Mouse (Mus musculus): ENCODE data around the gene Yif1a. TPM values are rescaled to one million over a fixed set of nuclear protein-coding genes. Genes with fewer than 3 reads are reported as not detected.

Gene Yif1a
- polyA plus RNA-seq, 1 experiment from 2014 or later, result 101 TPM

DNA sequence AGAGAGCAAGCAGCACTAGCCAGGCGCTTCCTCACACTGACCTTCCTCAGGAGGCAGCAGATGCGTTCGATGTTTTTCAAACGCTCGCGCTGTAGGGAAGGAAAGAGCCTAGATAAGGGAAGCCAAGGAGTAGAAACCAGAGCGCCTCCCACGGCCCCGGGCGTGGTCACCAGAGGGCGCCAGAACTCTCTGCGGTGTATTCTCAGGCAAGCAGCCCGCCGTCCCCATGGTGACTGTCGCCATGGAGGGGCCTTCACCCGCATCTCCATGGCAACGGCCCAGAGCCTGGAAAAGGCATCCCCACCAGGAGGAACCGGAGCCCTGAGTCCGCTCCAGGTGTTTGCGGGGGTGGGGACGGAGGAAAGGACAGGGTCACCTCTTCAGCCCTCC lies 5.9 kb downstream of the Yif1a start:
- H3K9me3 ChIP-seq (replicated peaks), result no peaks in the 10 kb centered on the region
- H3K4me2 ChIP-seq, result peak overlapping the region; percentile 4; the same call in 1 of the 2 replicates
- H3K27me3 ChIP-seq, result 0 out of 2 replicates have a peak, but pooled peaks cover 2% of the 10 kb centered on the region
- under 1% methylated on average over 21 of the region's 21 CpGs for WGBS
- H3K9ac ChIP-seq, result no peak overlapping the region
- H3K27ac ChIP-seq, result no peak overlapping the region
- H3K4me3 ChIP-seq (replicated peaks), result no peak overlapping the region
- H3K4me1 ChIP-seq, result peaks cover 58% of the 10 kb centered on the region
- peaks cover 37% of the 10 kb centered on the region for H3K36me3 ChIP-seq
- peak; percentile 44 for ATAC-seq (replicated peaks; ENCODE audit: low FRiP score)

DNA sequence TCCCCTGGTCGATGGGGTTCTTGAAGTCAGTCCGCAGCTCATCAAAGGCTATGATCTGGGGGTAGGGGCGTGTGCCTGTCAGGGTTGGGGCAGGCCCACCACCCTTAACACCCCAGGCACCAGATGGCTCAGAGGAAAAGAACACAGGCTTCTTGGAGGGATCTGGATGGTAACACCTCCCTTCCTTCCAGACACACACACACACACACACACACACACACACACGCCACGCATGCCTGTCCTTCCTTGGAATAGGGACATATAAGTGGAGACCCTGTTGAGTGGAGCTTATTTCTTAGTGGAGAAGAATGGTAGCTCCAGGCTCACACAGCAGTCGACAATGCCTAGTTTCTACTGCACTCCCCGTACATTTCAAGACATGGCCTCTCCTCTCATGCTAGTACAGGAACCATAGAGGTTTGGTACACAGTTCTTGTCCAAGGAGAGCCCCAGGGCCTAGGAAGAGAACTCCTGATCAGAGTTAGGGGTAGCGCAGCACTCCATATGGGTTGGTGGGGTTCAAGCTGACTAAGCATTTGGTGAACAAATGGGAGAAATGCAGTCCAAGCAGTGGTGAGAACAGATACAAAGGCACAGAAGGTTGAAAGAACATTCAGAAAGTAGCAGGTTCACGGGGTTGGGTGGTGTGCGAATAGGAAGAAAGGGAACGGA lies 6.5 kb downstream of the Yif1a start:
- Histone ChIP-seq H3K27me3 (0 out of 2 replicates have a peak, but pooled peaks cover 2% of the 10 kb centered on the region), H3K4me1 (peaks cover 59% of the 10 kb centered on the region), H3K9ac (no peak overlapping the region), H3K4me2 (peak overlapping the region; percentile 4; the same call in 1 of the 2 replicates), H3K9me3 (replicated peaks) (no peaks in the 10 kb centered on the region), H3K4me3 (replicated peaks) (no peak overlapping the region; the same call in 1 of the 2 replicates), H3K36me3 (peaks cover 40% of the 10 kb centered on the region), H3K27ac (no peak overlapping the region)
- no peak for ATAC-seq (replicated peaks; ENCODE audit: low FRiP score)
- WGBS, result 39% methylated on average over 11 of the region's 11 CpGs

DNA sequence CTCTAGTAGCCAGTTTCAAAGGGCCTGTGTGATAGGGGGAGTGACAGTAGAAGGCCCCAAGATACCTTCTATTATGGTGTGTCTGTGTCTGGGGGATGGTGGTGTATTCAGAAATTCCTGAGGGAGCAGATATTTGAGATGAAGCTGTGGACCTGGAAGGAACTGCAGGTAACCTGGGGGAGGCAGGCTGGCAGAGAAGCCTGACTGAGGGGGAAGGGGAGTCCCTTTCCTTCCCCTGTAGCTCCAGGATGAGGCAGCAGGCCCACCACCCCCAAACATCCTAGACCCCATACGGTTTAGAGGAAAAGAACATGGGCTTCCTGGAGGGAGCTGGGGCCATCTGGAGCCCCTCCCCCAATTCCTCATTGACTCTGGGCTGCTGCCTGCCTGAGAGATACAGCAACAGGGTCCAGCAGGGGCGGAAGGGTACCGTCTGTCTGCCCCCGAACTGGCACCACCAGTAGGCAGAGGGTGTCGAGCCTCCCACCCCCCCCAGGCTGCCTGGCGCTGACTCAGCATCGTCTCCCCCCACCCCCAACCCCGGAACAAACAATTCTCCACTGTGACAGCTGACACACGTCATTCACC lies 7.6 kb downstream of the Yif1a start:
- ATAC-seq (replicated peaks; ENCODE audit: low FRiP score), result no peak
- no peak overlapping the region for H3K4me3 ChIP-seq (replicated peaks)
- 18% methylated on average over 9 of the region's 9 CpGs for WGBS

DNA sequence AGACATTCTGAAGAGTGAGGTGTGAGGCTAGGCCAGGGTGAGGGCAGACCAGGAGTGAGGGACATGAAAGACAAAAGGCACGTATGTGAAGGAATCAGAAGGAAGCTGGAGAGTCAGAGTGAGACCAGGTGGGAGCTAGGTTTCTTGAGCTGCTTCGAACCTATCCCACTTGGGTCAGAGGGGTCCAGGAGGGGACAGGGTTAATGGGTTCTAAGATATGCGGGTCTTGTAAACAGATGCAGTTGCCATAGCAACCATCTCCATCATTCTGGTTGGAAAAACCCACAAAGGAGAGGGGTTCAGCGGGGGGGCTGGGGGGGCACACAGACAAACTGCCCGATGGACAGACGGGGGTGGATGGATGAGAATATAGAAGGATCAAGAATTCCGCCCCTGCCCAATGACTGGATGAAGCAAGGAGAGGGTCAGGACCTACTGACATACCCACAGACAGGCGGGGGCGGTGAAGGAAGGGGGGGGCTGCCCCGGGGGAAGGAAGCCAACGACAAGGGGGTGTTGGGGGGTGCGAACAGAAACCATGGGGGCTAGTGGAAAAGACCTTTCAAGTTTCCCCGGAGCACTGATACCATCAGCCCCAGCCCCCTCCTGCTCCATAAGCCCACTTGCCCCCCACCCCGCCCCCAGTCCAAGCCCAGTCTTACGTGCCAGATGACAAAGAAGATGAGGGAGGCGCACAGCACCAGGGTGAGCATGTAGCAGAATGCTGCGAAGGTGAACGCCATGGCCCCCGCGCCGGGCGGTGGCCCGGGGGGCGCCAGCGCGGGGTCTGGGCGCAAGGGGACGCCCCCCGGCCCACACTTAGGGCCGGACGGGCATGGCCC lies 9.4 kb downstream of the Yif1a start:
- Histone ChIP-seq H3K27me3 (0 out of 2 replicates have a peak, but pooled peaks cover 2% of the 10 kb centered on the region), H3K4me2 (peak overlapping the region; percentile 100), H3K4me1 (peaks cover 59% of the 10 kb centered on the region), H3K36me3 (peaks cover 41% of the 10 kb centered on the region), H3K9ac (peak overlapping the region; percentile 79), H3K9me3 (replicated peaks) (no peaks in the 10 kb centered on the region), H3K27ac (peak overlapping the region; percentile 45), H3K4me3 (replicated peaks) (peak overlapping the region; percentile 63)
- ATAC-seq (replicated peaks; ENCODE audit: low FRiP score), result peak; percentile 3
- 4% methylated on average over 31 of the region's 31 CpGs for WGBS

More for the DNA sequence above, 7.6 kb downstream of the Yif1a start:
- no peak overlapping the region for H3K27ac ChIP-seq
- H3K4me2 ChIP-seq, result peak overlapping the region; percentile 100; the same call in 1 of the 2 replicates
- 0 out of 2 replicates have a peak, but pooled peaks cover 2% of the 10 kb centered on the region for H3K27me3 ChIP-seq
- H3K36me3 ChIP-seq, result peaks cover 41% of the 10 kb centered on the region
- peaks cover 59% of the 10 kb centered on the region for H3K4me1 ChIP-seq
- no peak overlapping the region for H3K9ac ChIP-seq
- no peaks in the 10 kb centered on the region for H3K9me3 ChIP-seq (replicated peaks)

DNA sequence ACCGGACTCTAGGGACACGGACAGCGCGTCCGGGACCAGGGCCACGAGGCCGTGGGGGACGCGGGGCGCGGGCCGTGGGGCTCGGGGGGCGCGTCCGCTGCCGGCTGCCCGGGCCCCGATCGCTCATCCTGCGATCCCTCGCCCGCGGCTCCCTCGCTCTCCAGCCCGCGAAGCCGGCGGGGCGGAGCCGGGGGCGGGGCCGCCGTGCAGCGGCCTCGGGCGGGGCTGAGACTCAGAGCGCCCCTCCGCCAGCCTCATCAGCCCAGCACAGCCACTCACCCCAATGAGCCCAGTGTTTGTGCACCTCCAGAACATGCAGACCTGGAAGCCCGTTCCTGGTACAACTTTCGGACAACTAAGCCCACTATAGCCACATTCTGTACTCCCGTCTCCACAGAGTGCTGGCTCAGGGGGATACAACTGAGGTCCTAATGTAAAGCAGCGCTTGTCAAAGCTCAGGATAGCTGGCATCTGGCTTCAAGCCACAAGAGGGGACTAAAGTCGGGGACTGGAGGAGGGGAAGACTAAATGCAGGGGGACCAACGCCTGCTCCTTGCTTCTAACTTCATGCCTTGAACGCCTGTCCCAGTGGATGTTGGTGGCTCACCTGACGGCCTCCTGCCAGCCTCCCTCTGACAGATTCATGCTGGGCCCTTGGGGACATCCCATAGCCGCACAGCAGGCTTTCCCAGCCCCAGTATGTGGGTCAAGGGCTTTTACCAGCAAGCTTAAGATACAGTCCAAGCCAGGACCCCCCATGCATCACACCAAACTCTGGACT lies 10.2 kb downstream of the Yif1a start, which contains the start of gene Cnih2:
TSS of gene Cnih2 (minus strand) at position 159 of the 781 bp plus-strand sequence.
- Histone ChIP-seq H3K4me2 (peak within 1 kb of the TSS; percentile 100), H3K4me1 (peaks cover 59% of the 10 kb centered on the region), H3K9me3 (replicated peaks) (no peaks in the 10 kb centered on the region), H3K36me3 (peaks cover 43% of the 10 kb centered on the region), H3K4me3 (replicated peaks) (peak within 1 kb of the TSS; percentile 63), H3K27me3 (0 out of 2 replicates have a peak, but pooled peaks cover 2% of the 10 kb centered on the region), H3K27ac (peak within 1 kb of the TSS; percentile 45), H3K9ac (peak within 1 kb of the TSS; percentile 79)
- WGBS, result 5% methylated on average over 31 of the region's 48 CpGs
- peak; percentile 55 for ATAC-seq (replicated peaks; ENCODE audit: low FRiP score)

DNA sequence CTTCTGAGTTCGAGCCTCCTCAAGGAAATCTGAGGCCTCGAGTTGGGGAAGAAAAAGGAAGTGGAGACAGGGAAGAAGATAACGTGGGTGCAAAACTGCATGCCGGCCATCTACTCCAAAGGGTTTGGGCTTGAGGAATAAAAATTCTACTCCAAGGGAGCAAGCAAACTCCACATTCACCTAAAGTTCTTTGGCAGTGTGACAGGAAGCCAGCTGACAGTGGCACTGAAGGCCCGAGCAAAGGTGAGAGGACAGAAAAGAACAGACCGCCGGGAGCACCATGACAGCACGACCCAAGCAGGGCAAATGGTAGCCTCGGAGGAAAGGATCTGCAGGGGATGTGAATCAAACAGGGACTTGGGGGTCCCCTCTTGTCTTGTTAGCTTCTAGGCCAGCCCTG lies 17.7 kb downstream of the Yif1a start:
- WGBS, result 6% methylated on average over 9 of the region's 9 CpGs
- Histone ChIP-seq H3K9ac (peak overlapping the region; percentile 88), H3K36me3 (peaks cover 63% of the 10 kb centered on the region)

DNA sequence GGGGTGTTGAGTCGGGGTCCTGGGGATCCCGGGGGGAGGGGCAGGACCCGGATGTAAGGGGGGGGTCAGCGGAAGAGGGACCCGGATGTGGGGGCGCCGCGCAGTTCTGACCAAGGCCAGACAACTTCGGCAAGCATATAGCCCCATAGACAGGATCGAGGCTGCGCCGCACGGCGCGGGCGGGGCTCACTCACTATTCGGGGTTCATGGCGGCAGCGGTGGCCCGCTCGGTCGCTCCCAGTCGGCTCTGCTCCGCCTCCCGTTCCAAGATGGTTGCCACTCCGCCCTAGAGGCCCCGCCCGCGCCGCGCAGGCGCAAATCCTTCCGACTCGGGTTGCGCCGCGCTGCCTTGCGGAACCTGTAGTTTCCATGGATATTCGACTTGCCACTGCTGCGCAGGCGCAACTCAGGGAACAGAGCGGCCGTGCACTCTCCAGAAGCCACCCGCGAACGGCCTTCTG lies 18.4 kb downstream of the Yif1a start, which contains the start of gene Rab1b:
TSS of gene Rab1b (minus strand) at position 342 of the 461 bp plus-strand sequence.
- Histone ChIP-seq H3K4me3 (replicated peaks) (peak within 1 kb of the TSS; percentile 75), H3K27me3 (no peaks in the 10 kb centered on the region), H3K9me3 (replicated peaks) (no peaks in the 10 kb centered on the region), H3K36me3 (peaks cover 63% of the 10 kb centered on the region), H3K27ac (peak within 1 kb of the TSS; percentile 95), H3K4me1 (peaks cover 39% of the 10 kb centered on the region), H3K4me2 (peak within 1 kb of the TSS; percentile 84), H3K9ac (peak within 1 kb of the TSS; percentile 88)
- under 1% methylated on average over 46 of the region's 46 CpGs for WGBS
- peak; percentile 93 for ATAC-seq (replicated peaks; ENCODE audit: low FRiP score)

More for the DNA sequence above, 17.7 kb downstream of the Yif1a start:
- Histone ChIP-seq H3K4me1 (peaks cover 39% of the 10 kb centered on the region), H3K27me3 (no peaks in the 10 kb centered on the region), H3K27ac (peak overlapping the region; percentile 95), H3K4me3 (replicated peaks) (peak overlapping the region; percentile 75), H3K4me2 (peak overlapping the region; percentile 84), H3K9me3 (replicated peaks) (no peaks in the 10 kb centered on the region)
- ATAC-seq (replicated peaks; ENCODE audit: low FRiP score), result no peak

DNA sequence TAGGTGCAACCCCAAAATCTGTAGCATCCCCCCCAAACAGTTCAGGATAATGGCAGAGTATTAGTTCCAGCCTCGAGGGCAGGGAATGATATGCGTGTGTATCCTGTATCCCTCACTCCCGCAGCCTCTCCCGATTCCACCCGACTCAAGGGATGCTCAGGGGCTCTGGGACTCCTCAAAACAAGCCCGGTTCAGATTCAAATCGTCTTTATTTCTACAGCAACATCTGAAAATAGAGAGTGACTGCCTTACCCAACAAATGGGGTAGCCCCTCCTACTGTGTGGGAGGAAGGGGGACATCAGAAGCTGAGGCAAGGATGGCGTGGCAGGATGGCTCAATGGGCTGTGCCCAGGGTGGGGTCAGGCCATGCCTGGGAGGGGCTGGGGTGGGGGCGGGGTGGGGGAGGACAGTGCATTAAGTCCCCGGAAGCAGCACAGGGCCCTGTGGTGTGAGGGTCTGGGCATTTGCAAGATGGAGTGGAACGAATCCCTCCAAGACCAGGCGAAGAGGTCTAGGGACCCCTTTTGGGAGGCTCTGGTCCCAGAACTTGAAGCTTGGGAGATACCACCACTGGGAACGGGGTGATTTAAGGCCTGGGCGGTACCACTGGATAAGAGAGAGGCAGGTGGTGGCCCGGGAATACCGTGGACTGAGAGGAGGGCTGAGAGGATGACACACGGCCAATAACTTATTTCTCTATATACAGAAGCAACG lies 19.4 kb downstream of the Yif1a start:
- H3K9ac ChIP-seq, result no peak overlapping the region
- peaks cover 62% of the 10 kb centered on the region for H3K36me3 ChIP-seq
- H3K27me3 ChIP-seq, result no peaks in the 10 kb centered on the region
- peak overlapping the region; percentile 86 for H3K27ac ChIP-seq
- no peak overlapping the region for H3K4me3 ChIP-seq (replicated peaks)
- H3K9me3 ChIP-seq (replicated peaks), result no peaks in the 10 kb centered on the region
- 68% methylated on average over 18 of the region's 18 CpGs for WGBS
- peak overlapping the region; percentile 18; the same call in 1 of the 2 replicates for H3K4me2 ChIP-seq
- no peak for ATAC-seq (replicated peaks; ENCODE audit: low FRiP score)
- peaks cover 39% of the 10 kb centered on the region for H3K4me1 ChIP-seq

DNA sequence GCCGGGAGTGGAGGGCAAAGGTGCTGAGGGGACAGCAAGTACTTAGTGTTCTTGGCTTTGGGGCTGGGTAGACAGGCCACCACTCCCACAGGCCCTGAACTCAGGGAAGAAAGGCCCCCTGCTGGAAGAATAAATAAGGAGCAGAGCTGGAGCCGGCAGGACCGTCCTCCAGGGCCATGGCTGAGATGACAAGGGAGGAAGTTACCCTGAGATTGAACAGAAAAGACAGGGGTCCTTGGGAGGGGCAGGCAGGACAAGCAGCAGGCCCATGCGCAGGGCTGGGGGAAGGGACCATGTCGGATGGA lies 19.9 kb downstream of the Yif1a start:
- H3K27me3 ChIP-seq, result no peaks in the 10 kb centered on the region
- no peak overlapping the region for H3K9ac ChIP-seq
- H3K27ac ChIP-seq, result peak overlapping the region; percentile 86
- H3K4me3 ChIP-seq (replicated peaks), result no peak overlapping the region
- H3K36me3 ChIP-seq, result peaks cover 61% of the 10 kb centered on the region
- no peaks in the 10 kb centered on the region for H3K9me3 ChIP-seq (replicated peaks)
- peak; percentile 6; the same call in 1 of the 2 replicates for ATAC-seq (replicated peaks; ENCODE audit: low FRiP score)
- peaks cover 39% of the 10 kb centered on the region for H3K4me1 ChIP-seq
- WGBS, result 17% methylated on average over 5 of the region's 5 CpGs
- H3K4me2 ChIP-seq, result peak overlapping the region; percentile 18

DNA sequence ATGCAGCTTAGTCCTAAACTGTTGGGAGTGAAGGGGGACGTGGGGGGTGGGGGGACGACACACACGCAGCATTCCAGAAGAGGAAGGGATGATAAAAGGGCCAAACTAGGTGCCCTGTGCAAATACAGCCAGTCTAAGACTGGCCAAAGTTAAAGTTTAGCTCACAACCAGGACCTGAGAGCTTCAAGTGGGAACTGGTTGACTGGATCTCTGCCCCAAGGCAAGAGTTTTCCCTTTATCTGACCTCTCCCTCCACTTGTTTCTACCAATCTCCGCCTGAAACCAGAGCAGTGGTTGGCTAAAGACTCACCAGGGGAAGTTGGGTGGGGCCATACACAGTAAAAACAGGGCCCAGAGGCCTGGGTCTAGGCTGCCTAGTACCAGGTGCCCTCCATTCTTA lies 20.4 kb downstream of the Yif1a start:
- Histone ChIP-seq H3K4me1 (peaks cover 39% of the 10 kb centered on the region), H3K9ac (no peak overlapping the region), H3K4me3 (replicated peaks) (no peak overlapping the region), H3K27me3 (no peaks in the 10 kb centered on the region), H3K9me3 (replicated peaks) (no peaks in the 10 kb centered on the region), H3K4me2 (peak overlapping the region; percentile 18; the same call in 1 of the 2 replicates), H3K27ac (peak overlapping the region; percentile 86), H3K36me3 (peaks cover 61% of the 10 kb centered on the region)
- WGBS, result 68% methylated on average over 4 of the region's 4 CpGs
- ATAC-seq (replicated peaks; ENCODE audit: low FRiP score), result peak; percentile 28

Measured in kidney, embryonic 15.5 days (tissue).